Mouse (Mus musculus) ES-E14 (cell line): ENCODE measurements around the gene S100a7a.

ENCODE experiments used
- CHD2 ChIP-seq: IDR thresholded peaks from 2 replicates; pipeline ENCODE4 v1.6.1; 2014; ENCODE audit warnings: mild to moderate bottlenecking, low read depth, low read length, inconsistent platforms
- HCFC1 ChIP-seq: IDR thresholded peaks from 2 replicates; pipeline ENCODE4 v1.6.1; 2012; ENCODE audit warnings: low read length, inconsistent platforms, borderline replicate concordance; ENCODE audit not compliant: insufficient read depth
- MAFK ChIP-seq: IDR thresholded peaks from 2 replicates; pipeline ENCODE4 v1.6.1; 2014; ENCODE audit warnings: mild to moderate bottlenecking, low read depth, low read length, inconsistent platforms; ENCODE audit not compliant: insufficient read depth
- ZC3H11A ChIP-seq: IDR thresholded peaks from 2 replicates; pipeline ENCODE4 v1.6.1; 2012; ENCODE audit warnings: low read depth, mild to moderate bottlenecking, inconsistent platforms, low read length, borderline replicate concordance
- ZNF384 ChIP-seq: IDR thresholded peaks from 2 replicates; pipeline ENCODE4 v1.6.1; 2012; ENCODE audit warnings: low read depth, low read length, inconsistent platforms

GRCm38 (mm10) chr3:90652878-90653508 is 824 bp upstream of the S100a7a start:
- TF ChIP-seq ZC3H11A (peak; percentile 43; the same call in 1 of the 2 replicates), HCFC1 (no peak), MAFK (no peak), ZNF384 (no peak), CHD2 (no peak)
